Mouse (Mus musculus) ES-E14 (cell line): ENCODE data around the gene H2-Ob. TPM values are rescaled to one million over a fixed set of nuclear protein-coding genes. Genes with fewer than 3 reads are reported as not detected.

Experiments used
- DNase-seq: peaks from one replicate; pipeline ENCODE4 v3.0.0-alpha.2; 2013; ENCODE audit warnings: low read depth, low spot score
- H3K27ac ChIP-seq: 2 replicates; pipeline ENCODE4 v1.5.1; 2012; ENCODE audit warnings: low read depth, mild to moderate bottlenecking, low read length, moderate library complexity, mixed read lengths; ENCODE audit not compliant: poor library complexity, insufficient read depth, severe bottlenecking
- H3K36me3 ChIP-seq: 2 replicates; pipeline ENCODE4 v1.6.1; 2012; ENCODE audit warnings: mild to moderate bottlenecking, low read length, moderate library complexity, mixed read lengths; ENCODE audit not compliant: control insufficient read depth, poor library complexity, insufficient read depth, severe bottlenecking
- H3K4me1 ChIP-seq, 2 experiments: fragments of 150-350 bp in 1 of 2; sonication (generic) in 1 of 2; 2 replicates each; pipeline ENCODE4 v1.6.1; 2012; ENCODE audit warnings: low read length in 2 of 2, mild to moderate bottlenecking in 1 of 2, mixed read lengths in 1 of 2; ENCODE audit not compliant: control insufficient read depth in 2 of 2, insufficient read depth in 2 of 2, poor library complexity in 1 of 2
- H3K4me3 ChIP-seq, 2 experiments: fragments of 150-350 bp in 1 of 2; sonication (generic) in 1 of 2; 2 replicates each; pipeline ENCODE4 v1.5.1; 2012; ENCODE audit warnings: low read length in 2 of 2, low read depth in 1 of 2, mild to moderate bottlenecking in 1 of 2, mixed read lengths in 1 of 2; ENCODE audit not compliant: insufficient read depth in 1 of 2, poor library complexity in 1 of 2, severe bottlenecking in 1 of 2
- H3K9ac ChIP-seq: 2 replicates; pipeline ENCODE4 v1.6.1; 2012; ENCODE audit warnings: low read depth, mild to moderate bottlenecking, low read length, mixed read lengths; ENCODE audit not compliant: poor library complexity, insufficient read depth, severe bottlenecking
- H3K9me3 ChIP-seq: fragments of 150-350 bp; sonication (generic); 2 replicates; pipeline ENCODE4 v1.6.1; 2012; ENCODE audit warnings: low read depth, mild to moderate bottlenecking, low read length; ENCODE audit not compliant: control insufficient read depth, insufficient read depth
- CHD2 ChIP-seq: IDR thresholded peaks from 2 replicates; pipeline ENCODE4 v1.6.1; 2014; ENCODE audit warnings: mild to moderate bottlenecking, low read depth, low read length, inconsistent platforms
- HCFC1 ChIP-seq: IDR thresholded peaks from 2 replicates; pipeline ENCODE4 v1.6.1; 2012; ENCODE audit warnings: low read length, inconsistent platforms, borderline replicate concordance; ENCODE audit not compliant: insufficient read depth
- MAFK ChIP-seq: IDR thresholded peaks from 2 replicates; pipeline ENCODE4 v1.6.1; 2014; ENCODE audit warnings: mild to moderate bottlenecking, low read depth, low read length, inconsistent platforms; ENCODE audit not compliant: insufficient read depth
- ZC3H11A ChIP-seq: IDR thresholded peaks from 2 replicates; pipeline ENCODE4 v1.6.1; 2012; ENCODE audit warnings: low read depth, mild to moderate bottlenecking, inconsistent platforms, low read length, borderline replicate concordance
- ZNF384 ChIP-seq: IDR thresholded peaks from 2 replicates; pipeline ENCODE4 v1.6.1; 2012; ENCODE audit warnings: low read depth, low read length, inconsistent platforms
- in situ Hi-C, 2 experiments: fragments of 600-800 bp; cut with MboI; formaldehyde crosslinking; loops; one replicate each; pipeline ENCODE4 v1.15.1; 2025; ENCODE audit warnings: low sequenced_read_pairs in 2 of 2, inconsistent platforms in 1 of 2; ENCODE audit not compliant: unreplicated experiment in 2 of 2
- total RNA-seq: library from RNA; depleted of rRNA; stranded (reverse); fragments of 300-350 nt; gene quantifications from 2 replicates; pipeline ENCODE4 v1.2.3, GENCODE M21; 2012

Gene H2-Ob
- total RNA-seq, 1 experiment = not detected

DNA sequence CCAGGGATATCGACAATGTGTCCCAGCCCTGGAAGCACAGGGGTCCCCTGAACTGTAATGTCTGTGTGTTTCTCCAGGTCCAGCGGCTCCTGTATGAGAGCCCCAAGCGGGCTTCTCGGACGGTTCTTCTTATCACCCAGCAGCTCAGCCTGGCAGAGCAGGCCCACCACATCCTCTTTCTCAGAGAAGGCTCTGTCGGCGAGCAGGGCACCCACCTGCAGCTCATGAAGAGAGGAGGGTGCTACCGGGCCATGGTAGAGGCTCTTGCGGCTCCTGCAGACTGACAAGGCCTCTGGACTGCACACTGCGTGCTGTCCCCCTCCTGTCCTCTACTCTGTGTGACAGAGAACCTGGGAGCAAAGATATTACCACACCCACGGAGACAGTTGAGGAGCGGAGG is 42.2 kb upstream of the H2-Ob start:
- DNase-seq = no peak
- Histone ChIP-seq H3K27ac (no peak overlapping the region), H3K36me3 (no peaks in the 10 kb centered on the region), H3K4me3 (peak overlapping the region in 1 of 2 experiments; percentile 37; a peak in 1 of 4 replicates), H3K9ac (no peak overlapping the region), H3K9me3 (no peaks in the 10 kb centered on the region), H3K4me1 (peaks cover 0 to 11% of the 10 kb centered on the region in 2 experiments; a peak in 1 of 4 replicates)
- in situ Hi-C loops = no loop called here
- no peak for TF ChIP-seq ZNF384
- TF ChIP-seq ZC3H11A = no peak
- no peak for TF ChIP-seq HCFC1
- TF ChIP-seq CHD2 = no peak

DNA sequence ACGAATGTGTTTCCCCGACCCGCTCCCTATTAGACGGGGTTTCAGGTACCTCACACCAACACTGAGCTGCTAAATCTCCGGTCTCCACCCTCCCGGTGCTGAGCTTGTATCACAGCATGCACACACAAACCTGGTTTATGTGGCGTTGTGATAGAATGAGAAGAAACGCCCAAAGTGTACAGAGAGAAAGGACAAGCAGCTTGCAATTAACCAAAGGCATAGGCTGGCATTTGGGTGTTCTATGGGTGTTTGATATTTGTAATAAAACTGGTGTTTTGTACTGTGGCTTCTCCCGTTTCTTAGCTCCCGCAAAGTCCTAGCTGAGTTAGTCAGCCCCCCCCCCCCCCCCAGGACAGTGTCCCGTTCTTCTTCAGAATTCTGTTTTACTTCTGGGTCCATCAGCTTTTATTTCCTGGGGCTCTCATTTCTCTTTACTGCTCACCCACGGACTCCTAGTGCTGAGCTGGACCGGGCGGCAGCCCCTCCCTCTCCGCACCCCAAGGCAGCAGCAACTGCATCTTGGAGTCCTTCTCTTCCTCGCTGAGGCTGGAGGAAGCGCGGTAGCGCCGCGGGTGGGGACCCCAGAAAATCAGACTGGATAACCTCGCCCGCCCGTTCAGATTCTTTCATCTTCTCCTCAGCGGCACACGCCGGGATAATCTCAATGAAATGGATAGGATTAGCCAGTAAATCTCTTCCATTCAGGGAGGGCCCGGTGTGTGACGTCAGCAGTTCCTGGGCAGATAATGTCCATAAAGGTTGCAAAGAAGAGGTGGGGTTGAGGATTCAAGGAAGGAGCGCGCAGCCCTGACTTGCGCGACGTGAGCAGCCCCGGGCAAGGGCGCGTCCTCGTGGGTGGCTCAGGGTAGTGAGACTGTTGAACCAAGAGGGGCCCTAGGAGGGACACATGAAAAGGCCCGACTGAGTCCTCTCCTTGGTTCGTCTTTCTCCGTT is 41.5 kb upstream of the H2-Ob start, which contains the start of gene Psmb8:
Psmb8 (plus strand) TSS at position 781 of the 954 bp plus-strand sequence.
- in situ Hi-C loops = no loop called here
- peaks cover 0 to 11% of the 10 kb centered on the region in 2 experiments; a peak in 1 of 4 replicates for H3K4me1 ChIP-seq
- no peak for TF ChIP-seq ZC3H11A
- no peak for TF ChIP-seq MAFK
- TF ChIP-seq CHD2 = peak; percentile 81; the same call in 1 of the 2 replicates
- TF ChIP-seq HCFC1 = no peak
- H3K36me3 ChIP-seq = no peaks in the 10 kb centered on the region
- H3K27ac ChIP-seq = no peak within 1 kb of the TSS
- peak within 1 kb of the TSS; percentile 54 to 58 for H3K4me3 ChIP-seq
- no peaks in the 10 kb centered on the region for H3K9me3 ChIP-seq
- DNase-seq = peak; percentile 71
- H3K9ac ChIP-seq = peak within 1 kb of the TSS; percentile 62; the same call in 1 of the 2 replicates

DNA sequence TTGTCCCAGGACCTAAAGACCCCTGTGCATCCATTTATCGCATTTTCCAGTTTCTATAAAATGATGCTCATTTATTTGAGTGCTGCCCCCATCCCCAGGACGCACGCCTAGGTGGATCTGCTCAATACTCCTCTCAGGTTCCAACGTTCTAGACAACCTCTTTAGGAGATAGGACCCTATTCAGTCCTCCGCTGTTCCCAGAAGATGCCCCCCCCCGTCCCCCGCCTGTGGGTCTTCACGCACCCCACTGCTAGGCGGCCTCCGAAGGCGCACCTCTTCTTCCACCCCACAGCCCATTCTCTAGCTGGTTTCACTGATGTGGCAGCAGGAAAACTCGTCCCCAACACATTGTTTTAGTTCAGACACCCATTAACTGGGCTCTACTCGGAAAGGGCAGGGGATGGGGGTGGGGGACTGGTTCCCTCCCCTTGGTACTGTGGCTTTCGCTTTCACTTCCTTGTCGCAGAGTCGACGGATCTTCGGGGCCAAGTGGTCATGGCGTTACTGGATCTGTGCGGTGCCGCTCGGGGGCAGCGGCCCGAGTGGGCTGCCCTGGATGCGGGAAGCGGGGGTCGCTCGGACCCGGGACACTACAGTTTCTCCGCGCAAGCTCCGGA is 40.7 kb upstream of the H2-Ob start:
- no peak for TF ChIP-seq ZNF384
- TF ChIP-seq HCFC1 = no peak
- TF ChIP-seq ZC3H11A = no peak
- TF ChIP-seq CHD2 = no peak
- TF ChIP-seq MAFK = no peak
- no peaks in the 10 kb centered on the region for H3K36me3 ChIP-seq
- no peak for DNase-seq
- peak overlapping the region; percentile 62; the same call in 1 of the 2 replicates for H3K9ac ChIP-seq
- H3K27ac ChIP-seq = no peak overlapping the region
- peaks cover 0 to 8% of the 10 kb centered on the region in 2 experiments; a peak in 1 of 4 replicates for H3K4me1 ChIP-seq
- in situ Hi-C loops = no loop called here
- no peaks in the 10 kb centered on the region for H3K9me3 ChIP-seq
- peak overlapping the region; percentile 54 to 58 for H3K4me3 ChIP-seq

DNA sequence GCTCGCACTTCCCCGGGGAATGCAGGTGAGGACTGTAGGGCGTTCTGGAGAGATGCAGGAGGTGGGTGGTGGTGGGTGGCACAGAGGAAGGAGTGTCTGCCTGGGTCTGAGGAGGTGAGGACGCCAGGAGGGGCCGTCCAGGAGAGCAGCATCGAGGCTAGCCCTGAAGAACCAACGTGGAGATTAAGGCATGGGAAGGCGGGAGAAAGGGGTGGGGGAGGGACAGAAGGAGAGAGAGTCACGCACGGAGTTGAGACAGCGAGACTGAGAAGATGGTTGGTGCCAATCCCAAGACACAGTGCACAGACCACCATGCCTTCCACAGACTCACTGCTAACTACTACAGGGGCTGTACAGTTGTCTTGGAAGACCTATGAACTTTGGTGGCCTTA is 40.2 kb upstream of the H2-Ob start:
- peak overlapping the region; percentile 62; the same call in 1 of the 2 replicates for H3K9ac ChIP-seq
- in situ Hi-C loops = no loop called here

More for the DNA sequence above, 40.2 kb upstream of the H2-Ob start:
- Histone ChIP-seq H3K36me3 (no peaks in the 10 kb centered on the region), H3K27ac (no peak overlapping the region), H3K4me1 (peaks cover 0 to 6% of the 10 kb centered on the region in 2 experiments; a peak in 1 of 4 replicates), H3K9me3 (no peaks in the 10 kb centered on the region), H3K4me3 (peak overlapping the region; percentile 54 to 58; a peak in 3 of 4 replicates)
- TF ChIP-seq ZC3H11A = no peak
- no peak for TF ChIP-seq CHD2
- no peak for TF ChIP-seq HCFC1
- no peak for TF ChIP-seq ZNF384
- no peak for TF ChIP-seq MAFK
- DNase-seq = no peak
